Mouse (Mus musculus): ENCODE results near the gene Nrgn. TPM values are rescaled to one million over a fixed set of nuclear protein-coding genes. Genes with fewer than 3 reads are reported as not detected.
A peak's percentile ranks its signal among the peaks of the same experiment; 100 is the strongest.

The Nrgn gene
- polyA plus RNA-seq, 2 experiments, result 5.4 to 7.1 TPM

DNA sequence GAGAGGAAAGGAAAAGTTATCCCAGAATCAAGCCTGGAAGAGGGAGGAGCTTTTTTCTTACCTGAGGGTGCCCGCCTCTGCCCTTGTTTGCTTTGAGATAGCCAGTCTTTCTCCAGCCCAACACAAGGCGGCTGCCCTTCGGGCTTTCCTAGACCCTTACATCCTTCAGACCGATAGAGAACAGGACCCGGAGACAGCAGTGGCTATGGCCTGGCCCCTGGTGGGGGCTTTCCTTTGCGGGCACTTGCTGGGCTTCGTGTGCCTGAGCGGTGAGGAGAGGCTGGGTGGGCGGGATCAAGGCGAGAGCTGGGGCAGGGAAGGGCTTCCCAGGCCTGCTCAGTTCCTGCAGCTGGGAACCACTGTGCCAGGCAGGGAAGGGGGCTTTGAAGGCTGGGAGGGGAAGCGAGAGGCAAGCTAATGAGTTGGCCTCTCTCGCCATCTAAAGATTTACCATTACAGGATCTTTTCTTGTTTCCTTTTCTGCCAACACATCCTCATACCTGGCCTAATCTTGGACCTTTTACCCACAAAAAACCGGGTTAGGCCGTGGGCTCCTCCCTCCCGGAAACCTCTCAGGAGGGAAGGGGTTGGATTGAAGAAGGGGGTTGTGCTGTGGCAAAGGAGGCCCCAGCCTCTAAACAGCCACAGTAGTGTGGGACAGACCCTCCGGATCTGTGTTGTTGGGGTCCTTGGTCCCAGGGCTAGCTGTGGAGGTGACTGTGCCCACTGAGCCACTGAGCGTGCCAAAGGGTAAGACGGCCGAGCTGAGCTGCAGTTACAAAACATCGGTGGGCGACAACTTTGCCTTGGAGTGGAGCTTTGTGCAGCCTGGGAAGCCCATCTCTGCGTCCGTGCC is 13.3 kb downstream of the Nrgn start, which contains the start of gene Vsig2:
Gene Vsig2 (plus strand): TSS at position 86 of the 856 bp plus-strand sequence.
- ATAC-seq (ENCODE audit: insufficient read depth), result no peak
- Histone ChIP-seq H3K9me3 (ENCODE audit: control insufficient read depth, low read length) (no peaks in the 10 kb centered on the region), H3K27ac (no peak within 1 kb of the TSS), H3K4me2 (ENCODE audit: low read depth) (no peak within 1 kb of the TSS), H3K4me1 (replicated peaks; ENCODE audit: control insufficient read depth in 2 of 2, insufficient read depth in 2 of 2, low read length in 1 of 2) (peaks cover 0 to 3% of the 10 kb centered on the region in 2 experiments; a peak in 1 of 4 replicates), H3K9ac (replicated peaks) (no peak within 1 kb of the TSS), H3K36me3 (replicated peaks; ENCODE audit: control insufficient read depth, insufficient read depth, low read depth) (no peaks in the 10 kb centered on the region), H3K27me3 (ENCODE audit: control insufficient read depth, insufficient read depth, low read length) (peaks cover 3% of the 10 kb centered on the region), H3K4me3 (ENCODE audit: insufficient read depth in 1 of 2, low read depth in 2 of 2, low read length in 2 of 2) (no peak within 1 kb of the TSS)
- 53% methylated on average over 23 of the region's 23 CpGs for WGBS (ENCODE audit: insufficient replicate concordance)
- DNase-seq (ENCODE audit: low read depth in 3 of 3, low spot score in 3 of 3), result no peak
- TF ChIP-seq EP300 (IDR thresholded peaks at IDR 0.05; ENCODE audit: low read depth) (no peak), CTCF (IDR thresholded peaks at IDR 0.05; ENCODE audit: low read depth) (no peak)

GRCm38 (mm10) chr9:37537658-37538250 is 14.9 kb downstream of the Nrgn start:
- Histone ChIP-seq H3K4me3 (ENCODE audit: insufficient read depth in 1 of 2, low read depth in 2 of 2, low read length in 2 of 2) (no peak overlapping the region), H3K9ac (replicated peaks) (no peak overlapping the region), H3K4me2 (ENCODE audit: low read depth) (no peak overlapping the region), H3K36me3 (replicated peaks; ENCODE audit: control insufficient read depth, insufficient read depth, low read depth) (no peaks in the 10 kb centered on the region), H3K9me3 (ENCODE audit: control insufficient read depth, low read length) (no peaks in the 10 kb centered on the region), H3K27ac (no peak overlapping the region), H3K4me1 (replicated peaks; ENCODE audit: control insufficient read depth in 2 of 2, insufficient read depth in 2 of 2, low read length in 1 of 2) (no peaks in the 10 kb centered on the region), H3K27me3 (ENCODE audit: control insufficient read depth, insufficient read depth, low read length) (peaks cover 3% of the 10 kb centered on the region)
- TF ChIP-seq EP300 (IDR thresholded peaks at IDR 0.05; ENCODE audit: low read depth) (no peak), CTCF (IDR thresholded peaks at IDR 0.05; ENCODE audit: low read depth) (no peak)
- ATAC-seq (ENCODE audit: insufficient read depth) (no peak), DNase-seq (ENCODE audit: low read depth in 3 of 3, low spot score in 3 of 3) (no peak)
- WGBS (ENCODE audit: insufficient replicate concordance), result 47% methylated on average over 5 of the region's 5 CpGs

- no peak for ATAC-seq (ENCODE audit: insufficient read depth)
- Histone ChIP-seq H3K4me3 (ENCODE audit: insufficient read depth in 1 of 2, low read depth in 2 of 2, low read length in 2 of 2) (no peak overlapping the region), H3K4me2 (ENCODE audit: low read depth) (no peak overlapping the region), H3K4me1 (replicated peaks; ENCODE audit: control insufficient read depth in 2 of 2, insufficient read depth in 2 of 2, low read length in 1 of 2) (no peaks in the 10 kb centered on the region; a peak in 1 of 4 replicates), H3K9me3 (ENCODE audit: control insufficient read depth, low read length) (no peaks in the 10 kb centered on the region), H3K27me3 (ENCODE audit: control insufficient read depth, insufficient read depth, low read length) (peaks cover 3% of the 10 kb centered on the region), H3K36me3 (replicated peaks; ENCODE audit: control insufficient read depth, insufficient read depth, low read depth) (no peaks in the 10 kb centered on the region), H3K9ac (replicated peaks) (no peak overlapping the region), H3K27ac (no peak overlapping the region)
- no peak for DNase-seq (ENCODE audit: low read depth in 3 of 3, low spot score in 3 of 3)
- WGBS (ENCODE audit: insufficient replicate concordance), result 45% methylated on average over 4 of the region's 4 CpGs
- TF ChIP-seq CTCF (IDR thresholded peaks at IDR 0.05; ENCODE audit: low read depth) (no peak), EP300 (IDR thresholded peaks at IDR 0.05; ENCODE audit: low read depth) (no peak)
Measured at GRCm38 (mm10) chr9:37536851-37537250, 15.9 kb downstream of the Nrgn start.

GRCm38 (mm10) chr9:37530888-37531705 is 21.6 kb downstream of the Nrgn start:
- Histone ChIP-seq H3K27me3 (ENCODE audit: control insufficient read depth, insufficient read depth, low read length) (peaks cover 50% of the 10 kb centered on the region), H3K4me2 (ENCODE audit: low read depth) (peak overlapping the region; percentile 36), H3K4me3 (ENCODE audit: insufficient read depth in 1 of 2, low read depth in 2 of 2, low read length in 2 of 2) (peak overlapping the region; percentile 0 to 40; a peak in 3 of 4 replicates), H3K27ac (no peak overlapping the region), H3K4me1 (replicated peaks; ENCODE audit: control insufficient read depth in 2 of 2, insufficient read depth in 2 of 2, low read length in 1 of 2) (peaks cover 0 to 2% of the 10 kb centered on the region in 2 experiments; a peak in 1 of 4 replicates), H3K9ac (replicated peaks) (no peak overlapping the region), H3K9me3 (ENCODE audit: control insufficient read depth, low read length) (no peaks in the 10 kb centered on the region), H3K36me3 (replicated peaks; ENCODE audit: control insufficient read depth, insufficient read depth, low read depth) (no peaks in the 10 kb centered on the region)
- DNase-seq (ENCODE audit: low read depth in 3 of 3, low spot score in 3 of 3) (no peak), ATAC-seq (ENCODE audit: insufficient read depth) (peak; percentile 36; the same call in 1 of the 2 replicates)
- TF ChIP-seq CTCF (IDR thresholded peaks at IDR 0.05; ENCODE audit: low read depth), result peak; percentile 40; the same call in 1 of the 2 replicates
- TF ChIP-seq EP300 (IDR thresholded peaks at IDR 0.05; ENCODE audit: low read depth), result no peak
- 8% methylated on average over 31 of the region's 31 CpGs for WGBS (ENCODE audit: insufficient replicate concordance)
